Mouse (Mus musculus) adrenal gland, postnatal 14 days (tissue): ENCODE measurements around the gene BC100530. TPM values are rescaled to one million over a fixed set of nuclear protein-coding genes. Genes with fewer than 3 reads are reported as not detected.
"Not testable (repeated sequence)": the region's sequence is repeated elsewhere in the genome, so short reads cannot be mapped to it uniquely, and the experiment has no call there.

ENCODE experiments used
- DNase-seq: peaks from one replicate; pipeline ENCODE4 v3.0.0; 2021; ENCODE audit warnings: mixed read lengths
- long read RNA-seq, 2 experiments: library from polyadenylated mRNA; stranded (forward); transcript quantifications; one replicate each; pipeline ENCODE4 v2.0.0; 2021
- total RNA-seq: library from RNA; stranded (reverse); gene quantifications from 2 replicates; pipeline ENCODE4 v1.2.3, GENCODE M21; 2021

Gene BC100530
- total RNA-seq: 1.5 TPM in 1 of 2 replicates, not detected in the other
- long read RNA-seq, experiment 1: 0 reads
- long read RNA-seq, experiment 2, partial matches to known transcripts: 0 of 1 reads
- long read RNA-seq, experiment 2, other reads (novel, unspliced or antisense): 0 of 1 reads

DNA sequence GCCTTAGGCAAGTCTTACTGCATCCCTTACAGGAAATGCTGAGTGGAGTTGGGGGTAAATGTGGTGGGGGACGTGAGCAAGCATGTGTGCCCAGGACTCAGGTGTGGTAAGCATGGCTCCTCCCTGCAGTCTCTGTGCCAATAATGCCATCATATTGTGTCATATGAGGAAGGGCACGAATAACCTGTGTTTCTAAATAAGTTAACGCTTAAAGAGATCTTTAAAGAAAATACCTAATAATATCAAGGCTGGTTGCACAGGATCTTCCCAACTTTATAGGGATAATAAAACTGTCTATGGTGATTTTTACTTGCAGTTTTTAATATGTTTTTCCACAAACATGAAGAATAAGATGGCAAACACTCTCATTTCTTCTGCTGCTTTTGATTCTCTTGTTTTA lies at the start of gene BC100530:
TSS of gene BC100530 (minus strand) at position 101 of the 400 bp plus-strand sequence.
- not testable (repeated sequence) for DNase-seq

GRCm38 (mm10) chr16:36408357-36408756 lies 40.8 kb upstream of the BC100530 start, which contains the start of gene Stfa2:
TSS of gene Stfa2 (minus strand) at chr16:36408457.
- DNase-seq: no peak

DNA sequence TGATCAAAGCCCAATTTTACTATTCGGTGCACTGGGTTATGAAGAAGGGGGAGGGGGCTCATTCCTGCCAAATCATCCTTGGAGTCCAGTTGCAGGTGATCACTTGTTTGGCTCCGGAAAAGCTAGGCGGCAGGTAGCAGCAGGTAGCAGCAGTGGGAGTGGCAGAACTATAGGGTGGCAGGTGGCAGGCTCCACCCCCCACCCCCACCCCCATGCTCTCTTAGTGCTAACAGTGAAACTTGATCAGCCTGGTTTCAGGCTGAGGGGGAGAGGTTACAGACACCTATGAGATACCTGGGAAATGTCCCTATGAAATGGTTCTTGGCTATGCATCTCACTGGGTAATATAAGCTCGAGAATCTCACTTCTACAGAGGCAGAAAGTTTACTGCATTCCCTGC lies 21.5 kb upstream of the BC100530 start:
- no peak for DNase-seq

GRCm38 (mm10) chr16:36337171-36337570 lies 30.4 kb downstream of the BC100530 start:
- no peak for DNase-seq

- DNase-seq: no peak
Measured at GRCm38 (mm10) chr16:36334232-36334631, 33.3 kb downstream of the BC100530 start, which contains the start of gene BC117090. TSS of gene BC117090 (minus strand) at chr16:36334332.

GRCm38 (mm10) chr16:36319286-36319685 lies 48.3 kb downstream of the BC100530 start:
- DNase-seq: no peak

- DNase-seq: not testable (repeated sequence)
Measured at GRCm38 (mm10) chr16:36316111-36316510, 51.4 kb downstream of the BC100530 start.

Other genes starting within 250 kb of the BC100530 start
- not detected in 2 replicates for gene Csta1, start 236.5 kb downstream of the BC100530 start, total RNA-seq
- gene Stfa2l1, start 210.9 kb downstream of the BC100530 start, total RNA-seq: not detected in 2 replicates
- gene Gm5483, start 183.5 kb downstream of the BC100530 start, total RNA-seq: 1.0 TPM in 1 of 2 replicates, not detected in the other
- gene Gm5416, start 157.3 kb downstream of the BC100530 start, total RNA-seq: not detected in 2 replicates
- gene 2010005H15Rik, start 146.3 kb downstream of the BC100530 start, total RNA-seq: not detected in 2 replicates
- not detected in 2 replicates for gene Stfa1, start 90.8 kb downstream of the BC100530 start, total RNA-seq
- not detected in 2 replicates for gene BC117090, start 33.4 kb downstream of the BC100530 start, total RNA-seq
- 0.94 TPM in 1 of 2 replicates, not detected in the other for gene Stfa2, start 40.7 kb upstream of the BC100530 start, total RNA-seq
- not detected in 2 replicates for gene Stfa3, start 87.6 kb upstream of the BC100530 start, total RNA-seq
- 0.11 TPM in 1 of 2 replicates, not detected in the other for gene Casr, start 194.4 kb upstream of the BC100530 start, total RNA-seq